Mouse (Mus musculus): ENCODE results near the gene Stat4. TPM values are rescaled to one million over a fixed set of nuclear protein-coding genes. Genes with fewer than 3 reads are reported as not detected.

The Stat4 gene
- polyA plus RNA-seq, 1 experiment from 2014 or later, result 0.93 TPM

- no peak overlapping the region for H3K4me2 ChIP-seq (replicated peaks; ENCODE audit: low read depth, low read length)
- H3K4me1 ChIP-seq (replicated peaks; ENCODE audit: control insufficient read depth, insufficient read depth, low read length), result no peaks in the 10 kb centered on the region; the same call in 1 of the 2 replicates
- H3K27me3 ChIP-seq (ENCODE audit: control insufficient read depth, insufficient read depth, low read length), result no peaks in the 10 kb centered on the region
- H3K36me3 ChIP-seq (ENCODE audit: control insufficient read depth, insufficient read depth, low read length), result no peaks in the 10 kb centered on the region
- ATAC-seq (ENCODE audit: low FRiP score), result no peak
- no peaks in the 10 kb centered on the region for H3K9me3 ChIP-seq (ENCODE audit: control insufficient read depth, low read length)
- H3K4me3 ChIP-seq (ENCODE audit: low read depth, low read length), result no peak overlapping the region
- 69% methylated on average over 3 of the region's 3 CpGs for WGBS
- no peak for DNase-seq (ENCODE audit: low spot score)
- H3K27ac ChIP-seq (ENCODE audit: low read depth, low read length), result no peak overlapping the region
- no peak overlapping the region for H3K9ac ChIP-seq (ENCODE audit: low read depth, low read length)
Measured at GRCm38 (mm10) chr1:52011227-52011626, 24.3 kb downstream of the Stat4 start.

GRCm38 (mm10) chr1:52012231-52012630 is 25.3 kb downstream of the Stat4 start:
- no peaks in the 10 kb centered on the region for H3K27me3 ChIP-seq (ENCODE audit: control insufficient read depth, insufficient read depth, low read length)
- no peak overlapping the region for H3K9ac ChIP-seq (ENCODE audit: low read depth, low read length)
- H3K4me2 ChIP-seq (replicated peaks; ENCODE audit: low read depth, low read length), result no peak overlapping the region
- H3K27ac ChIP-seq (ENCODE audit: low read depth, low read length), result no peak overlapping the region
- DNase-seq (ENCODE audit: low spot score), result no peak
- H3K36me3 ChIP-seq (ENCODE audit: control insufficient read depth, insufficient read depth, low read length), result no peaks in the 10 kb centered on the region
- ATAC-seq (ENCODE audit: low FRiP score), result no peak
- no peaks in the 10 kb centered on the region for H3K9me3 ChIP-seq (ENCODE audit: control insufficient read depth, low read length)
- H3K4me3 ChIP-seq (ENCODE audit: low read depth, low read length), result no peak overlapping the region
- H3K4me1 ChIP-seq (replicated peaks; ENCODE audit: control insufficient read depth, insufficient read depth, low read length), result no peaks in the 10 kb centered on the region; the same call in 1 of the 2 replicates

GRCm38 (mm10) chr1:52012757-52013156 is 25.8 kb downstream of the Stat4 start:
- H3K36me3 ChIP-seq (ENCODE audit: control insufficient read depth, insufficient read depth, low read length), result no peaks in the 10 kb centered on the region
- 87% methylated on average over 7 of the region's 7 CpGs for WGBS

GRCm38 (mm10) chr1:52019621-52020020 is 32.7 kb downstream of the Stat4 start:
- Histone ChIP-seq H3K4me2 (replicated peaks; ENCODE audit: low read depth, low read length) (no peak overlapping the region), H3K36me3 (ENCODE audit: control insufficient read depth, insufficient read depth, low read length) (no peaks in the 10 kb centered on the region), H3K9me3 (ENCODE audit: control insufficient read depth, low read length) (no peaks in the 10 kb centered on the region), H3K27ac (ENCODE audit: low read depth, low read length) (no peak overlapping the region), H3K4me1 (replicated peaks; ENCODE audit: control insufficient read depth, insufficient read depth, low read length) (no peaks in the 10 kb centered on the region), H3K9ac (ENCODE audit: low read depth, low read length) (no peak overlapping the region), H3K27me3 (ENCODE audit: control insufficient read depth, insufficient read depth, low read length) (no peaks in the 10 kb centered on the region), H3K4me3 (ENCODE audit: low read depth, low read length) (no peak overlapping the region)
- no peak for ATAC-seq (ENCODE audit: low FRiP score)
- no peak for DNase-seq (ENCODE audit: low spot score)
- WGBS, result 75% methylated on average over 4 of the region's 4 CpGs

More at GRCm38 (mm10) chr1:52012757-52013156, 25.8 kb downstream of the Stat4 start:
- no peak for ATAC-seq (ENCODE audit: low FRiP score)
- Histone ChIP-seq H3K27me3 (ENCODE audit: control insufficient read depth, insufficient read depth, low read length) (no peaks in the 10 kb centered on the region), H3K9me3 (ENCODE audit: control insufficient read depth, low read length) (no peaks in the 10 kb centered on the region), H3K9ac (ENCODE audit: low read depth, low read length) (no peak overlapping the region), H3K4me3 (ENCODE audit: low read depth, low read length) (no peak overlapping the region), H3K4me2 (replicated peaks; ENCODE audit: low read depth, low read length) (no peak overlapping the region), H3K4me1 (replicated peaks; ENCODE audit: control insufficient read depth, insufficient read depth, low read length) (no peaks in the 10 kb centered on the region; the same call in 1 of the 2 replicates), H3K27ac (ENCODE audit: low read depth, low read length) (no peak overlapping the region)
- DNase-seq (ENCODE audit: low spot score), result no peak

GRCm38 (mm10) chr1:52021936-52022725 is 35.2 kb downstream of the Stat4 start:
- no peak overlapping the region for H3K9ac ChIP-seq (ENCODE audit: low read depth, low read length)
- H3K4me1 ChIP-seq (replicated peaks; ENCODE audit: control insufficient read depth, insufficient read depth, low read length), result no peaks in the 10 kb centered on the region
- WGBS, result 92% methylated on average over 4 of the region's 4 CpGs
- H3K27ac ChIP-seq (ENCODE audit: low read depth, low read length), result no peak overlapping the region
- no peaks in the 10 kb centered on the region for H3K9me3 ChIP-seq (ENCODE audit: control insufficient read depth, low read length)
- no peaks in the 10 kb centered on the region for H3K27me3 ChIP-seq (ENCODE audit: control insufficient read depth, insufficient read depth, low read length)
- no peak overlapping the region for H3K4me2 ChIP-seq (replicated peaks; ENCODE audit: low read depth, low read length)
- ATAC-seq (ENCODE audit: low FRiP score) (no peak), DNase-seq (ENCODE audit: low spot score) (no peak)
- H3K36me3 ChIP-seq (ENCODE audit: control insufficient read depth, insufficient read depth, low read length), result no peaks in the 10 kb centered on the region
- no peak overlapping the region for H3K4me3 ChIP-seq (ENCODE audit: low read depth, low read length)

- DNase-seq (ENCODE audit: low spot score) (no peak), ATAC-seq (ENCODE audit: low FRiP score) (no peak)
- no peak overlapping the region for H3K4me2 ChIP-seq (replicated peaks; ENCODE audit: low read depth, low read length)
- WGBS, result 90% methylated on average over 5 of the region's 5 CpGs
- no peaks in the 10 kb centered on the region for H3K36me3 ChIP-seq (ENCODE audit: control insufficient read depth, insufficient read depth, low read length)
- H3K4me3 ChIP-seq (ENCODE audit: low read depth, low read length), result no peak overlapping the region
- no peak overlapping the region for H3K27ac ChIP-seq (ENCODE audit: low read depth, low read length)
- no peaks in the 10 kb centered on the region for H3K4me1 ChIP-seq (replicated peaks; ENCODE audit: control insufficient read depth, insufficient read depth, low read length)
- no peaks in the 10 kb centered on the region for H3K27me3 ChIP-seq (ENCODE audit: control insufficient read depth, insufficient read depth, low read length)
- H3K9me3 ChIP-seq (ENCODE audit: control insufficient read depth, low read length), result no peaks in the 10 kb centered on the region
- no peak overlapping the region for H3K9ac ChIP-seq (ENCODE audit: low read depth, low read length)
Measured at GRCm38 (mm10) chr1:52028686-52029085, 41.7 kb downstream of the Stat4 start.

- H3K9ac ChIP-seq (ENCODE audit: low read depth, low read length), result no peak overlapping the region
- no peaks in the 10 kb centered on the region for H3K36me3 ChIP-seq (ENCODE audit: control insufficient read depth, insufficient read depth, low read length)
- no peak overlapping the region for H3K4me2 ChIP-seq (replicated peaks; ENCODE audit: low read depth, low read length)
- H3K4me3 ChIP-seq (ENCODE audit: low read depth, low read length), result no peak overlapping the region
- H3K9me3 ChIP-seq (ENCODE audit: control insufficient read depth, low read length), result no peaks in the 10 kb centered on the region
- DNase-seq (ENCODE audit: low spot score), result no peak
- H3K27ac ChIP-seq (ENCODE audit: low read depth, low read length), result no peak overlapping the region
- H3K4me1 ChIP-seq (replicated peaks; ENCODE audit: control insufficient read depth, insufficient read depth, low read length), result no peaks in the 10 kb centered on the region
- 88% methylated on average over 12 of the region's 12 CpGs for WGBS
- ATAC-seq (ENCODE audit: low FRiP score), result no peak
- no peaks in the 10 kb centered on the region for H3K27me3 ChIP-seq (ENCODE audit: control insufficient read depth, insufficient read depth, low read length)
Measured at GRCm38 (mm10) chr1:52034816-52035752, 48.1 kb downstream of the Stat4 start.

GRCm38 (mm10) chr1:52039151-52039550 is 52.2 kb downstream of the Stat4 start:
- no peaks in the 10 kb centered on the region for H3K9me3 ChIP-seq (ENCODE audit: control insufficient read depth, low read length)
- no peak overlapping the region for H3K27ac ChIP-seq (ENCODE audit: low read depth, low read length)
- H3K36me3 ChIP-seq (ENCODE audit: control insufficient read depth, insufficient read depth, low read length), result no peaks in the 10 kb centered on the region
- ATAC-seq (ENCODE audit: low FRiP score), result no peak
- H3K4me3 ChIP-seq (ENCODE audit: low read depth, low read length), result no peak overlapping the region
- no peaks in the 10 kb centered on the region for H3K4me1 ChIP-seq (replicated peaks; ENCODE audit: control insufficient read depth, insufficient read depth, low read length)
- H3K4me2 ChIP-seq (replicated peaks; ENCODE audit: low read depth, low read length), result no peak overlapping the region
- peak; percentile 8 for DNase-seq (ENCODE audit: low spot score)
- no peak overlapping the region for H3K9ac ChIP-seq (ENCODE audit: low read depth, low read length)
- WGBS, result 84% methylated on average over 7 of the region's 7 CpGs
- no peaks in the 10 kb centered on the region for H3K27me3 ChIP-seq (ENCODE audit: control insufficient read depth, insufficient read depth, low read length)
